Mouse (Mus musculus): Measurements from ENCODE around the gene Tnrc6b.

GRCm38 (mm10) chr15:80807162-80807561 is 96.0 kb downstream of the Tnrc6b start:
- TF ChIP-seq POLR2A (IDR thresholded peaks at IDR 0.05; ENCODE audit: low read depth, low read length) (no peak), CTCF (IDR thresholded peaks at IDR 0.05; ENCODE audit: extremely low read depth, insufficient read length, insufficient replicate concordance, low read depth, low read length) (no peak)
